Mouse (Mus musculus) stomach, postnatal 0 days (tissue): ENCODE data around the gene Plekhh2. TPM values are rescaled to one million over a fixed set of nuclear protein-coding genes. Genes with fewer than 3 reads are reported as not detected.

ENCODE experiments used
- ATAC-seq: fragments of 200-750 bp; cut with Nextera tagmentation; 2 replicates; pipeline ENCODE4 v1.8.0; 2017; ENCODE audit not compliant: low FRiP score, low TSS enrichment
- DNase-seq: peaks from one replicate; pipeline ENCODE4 v3.0.0-alpha.2; 2016; ENCODE audit warnings: low spot score
- H3K27ac ChIP-seq: fragments of 300-500 bp; sonication (generic); replicated peaks from 2 replicates; pipeline ENCODE4 v1.5.1; 2014; ENCODE audit warnings: mild to moderate bottlenecking, control low read depth
- H3K27me3 ChIP-seq: fragments of 300-500 bp; sonication (generic); 2 replicates; pipeline ENCODE4 v1.6.1; 2014; ENCODE audit warnings: low read length; ENCODE audit not compliant: control insufficient read depth, insufficient read depth
- H3K36me3 ChIP-seq: fragments of 300-500 bp; sonication (generic); 2 replicates; pipeline ENCODE4 v1.6.1; 2014; ENCODE audit warnings: low read length, mixed read lengths; ENCODE audit not compliant: control insufficient read depth, insufficient read depth
- H3K4me1 ChIP-seq: fragments of 300-500 bp; sonication (generic); replicated peaks from 2 replicates; pipeline ENCODE4 v1.6.1; 2014; ENCODE audit warnings: antibody characterized with exemption; ENCODE audit not compliant: control insufficient read depth, insufficient read depth
- H3K4me2 ChIP-seq: fragments of 300-500 bp; sonication (generic); replicated peaks from 2 replicates; pipeline ENCODE4 v1.6.1; 2014; ENCODE audit warnings: low read depth, mild to moderate bottlenecking, control low read depth, moderate library complexity
- H3K4me3 ChIP-seq: fragments of 300-500 bp; sonication (generic); 2 replicates; pipeline ENCODE4 v1.5.1; 2014; ENCODE audit warnings: low read depth, low read length, control low read depth
- H3K9ac ChIP-seq: fragments of 300-500 bp; sonication (generic); 2 replicates; pipeline ENCODE4 v1.6.1; 2014; ENCODE audit warnings: mild to moderate bottlenecking, low read length, control low read depth, mixed read lengths
- H3K9me3 ChIP-seq: fragments of 300-500 bp; sonication (generic); 2 replicates; pipeline ENCODE4 v1.6.1; 2016; ENCODE audit warnings: low read length; ENCODE audit not compliant: control insufficient read depth
- CTCF ChIP-seq: IDR thresholded peaks from 2 replicates; pipeline ENCODE4 v1.5.1; 2016; ENCODE audit warnings: antibody characterized with exemption, low read depth, mild to moderate bottlenecking, moderate library complexity
- EP300 ChIP-seq: optimal IDR thresholded peaks from 2 replicates; pipeline ENCODE3; 2016; ENCODE audit warnings: antibody characterized with exemption
- WGBS: fragments of 180-500 bp; shearing (Covaris S2); extraction: QIAGEN DNeasy Blood & Tissue Kit; methylation state at CpG from one replicate; pipeline ENCODE4 v1.1.7; 2014; 5-methylcytosine and 5-hydroxymethylcytosine counted together
- polyA plus RNA-seq: library from polyadenylated mRNA; unstranded; fragments of >200 nt; fragmentation: Nextera tagmentation; extraction: Ambion mirVana; gene quantifications from 2 replicates; pipeline ENCODE4 v1.2.1, GENCODE M21; 2015

Gene Plekhh2
- polyA plus RNA-seq, 1 experiment from 2014 or later = 2.4 TPM

GRCm38 (mm10) chr17:84497026-84497425, 14.7 kb upstream of the Plekhh2 start:
- DNase-seq = no peak
- WGBS = 88% methylated on average over 5 of the region's 5 CpGs
- no peak overlapping the region for H3K9ac ChIP-seq
- H3K27me3 ChIP-seq = no peaks in the 10 kb centered on the region
- 0 out of 2 replicates have a peak, but pooled peaks cover 4% of the 10 kb centered on the region for H3K4me1 ChIP-seq
- TF ChIP-seq CTCF (no peak), EP300 (no peak)
- ATAC-seq = no peak
- H3K36me3 ChIP-seq = no peaks in the 10 kb centered on the region
- H3K4me3 ChIP-seq = no peak overlapping the region
- H3K27ac ChIP-seq = no peak overlapping the region
- H3K9me3 ChIP-seq = no peaks in the 10 kb centered on the region
- no peak overlapping the region for H3K4me2 ChIP-seq

GRCm38 (mm10) chr17:84497559-84497958, 14.1 kb upstream of the Plekhh2 start:
- no peaks in the 10 kb centered on the region for H3K9me3 ChIP-seq
- DNase-seq = no peak
- H3K9ac ChIP-seq = no peak overlapping the region
- 0 out of 2 replicates have a peak, but pooled peaks cover 4% of the 10 kb centered on the region for H3K4me1 ChIP-seq
- H3K4me2 ChIP-seq = no peak overlapping the region
- H3K4me3 ChIP-seq = no peak overlapping the region
- ATAC-seq = no peak
- no peaks in the 10 kb centered on the region for H3K27me3 ChIP-seq
- TF ChIP-seq CTCF (no peak), EP300 (no peak)
- WGBS = 43% methylated on average over 2 of the region's 2 CpGs
- no peaks in the 10 kb centered on the region for H3K36me3 ChIP-seq
- H3K27ac ChIP-seq = no peak overlapping the region

GRCm38 (mm10) chr17:84497972-84498604, 13.6 kb upstream of the Plekhh2 start:
- no peaks in the 10 kb centered on the region for H3K9me3 ChIP-seq
- TF ChIP-seq CTCF = peak; percentile 32; the same call in 1 of the 2 replicates
- no peak for TF ChIP-seq EP300
- no peaks in the 10 kb centered on the region for H3K36me3 ChIP-seq
- no peak overlapping the region for H3K4me2 ChIP-seq
- H3K4me1 ChIP-seq = 0 out of 2 replicates have a peak, but pooled peaks cover 4% of the 10 kb centered on the region
- no peak overlapping the region for H3K9ac ChIP-seq
- H3K27ac ChIP-seq = peak overlapping the region; percentile 76; the same call in 1 of the 2 replicates
- H3K27me3 ChIP-seq = no peaks in the 10 kb centered on the region
- ATAC-seq = no peak
- DNase-seq = no peak
- no peak overlapping the region for H3K4me3 ChIP-seq
- WGBS = 32% methylated on average over 3 of the region's 3 CpGs

GRCm38 (mm10) chr17:84498639-84499038, 13.1 kb upstream of the Plekhh2 start:
- Histone ChIP-seq H3K4me3 (no peak overlapping the region), H3K27ac (peak overlapping the region; percentile 76), H3K27me3 (no peaks in the 10 kb centered on the region), H3K36me3 (no peaks in the 10 kb centered on the region), H3K9ac (no peak overlapping the region), H3K4me1 (0 out of 2 replicates have a peak, but pooled peaks cover 4% of the 10 kb centered on the region), H3K9me3 (no peaks in the 10 kb centered on the region), H3K4me2 (no peak overlapping the region)
- no peak for DNase-seq
- ATAC-seq = no peak
- 43% methylated on average over 5 of the region's 5 CpGs for WGBS
- TF ChIP-seq EP300 (no peak), CTCF (no peak)

- no peaks in the 10 kb centered on the region for H3K9me3 ChIP-seq
- H3K4me3 ChIP-seq = no peak overlapping the region
- no peak for DNase-seq
- H3K4me1 ChIP-seq = 0 out of 2 replicates have a peak, but pooled peaks cover 4% of the 10 kb centered on the region
- no peak for ATAC-seq
- H3K4me2 ChIP-seq = no peak overlapping the region
- no peak overlapping the region for H3K27ac ChIP-seq
- WGBS = 61% methylated on average over 3 of the region's 3 CpGs
- H3K27me3 ChIP-seq = no peaks in the 10 kb centered on the region
- TF ChIP-seq EP300 (no peak), CTCF (no peak)
- H3K36me3 ChIP-seq = no peaks in the 10 kb centered on the region
- H3K9ac ChIP-seq = no peak overlapping the region
Observed at GRCm38 (mm10) chr17:84502341-84502740, 9.4 kb upstream of the Plekhh2 start.

GRCm38 (mm10) chr17:84505922-84506321, 5.8 kb upstream of the Plekhh2 start:
- Histone ChIP-seq H3K27me3 (no peaks in the 10 kb centered on the region), H3K4me2 (no peak overlapping the region), H3K4me1 (peaks cover 3% of the 10 kb centered on the region), H3K36me3 (no peaks in the 10 kb centered on the region), H3K27ac (no peak overlapping the region), H3K9me3 (no peaks in the 10 kb centered on the region), H3K9ac (no peak overlapping the region), H3K4me3 (no peak overlapping the region)
- ATAC-seq = no peak
- WGBS = 52% methylated on average over 2 of the region's 2 CpGs
- no peak for DNase-seq
- TF ChIP-seq EP300 (no peak), CTCF (no peak)
